17 mouse cellular contexts compared by ENCODE assay signal in the genomic region with DNA sequence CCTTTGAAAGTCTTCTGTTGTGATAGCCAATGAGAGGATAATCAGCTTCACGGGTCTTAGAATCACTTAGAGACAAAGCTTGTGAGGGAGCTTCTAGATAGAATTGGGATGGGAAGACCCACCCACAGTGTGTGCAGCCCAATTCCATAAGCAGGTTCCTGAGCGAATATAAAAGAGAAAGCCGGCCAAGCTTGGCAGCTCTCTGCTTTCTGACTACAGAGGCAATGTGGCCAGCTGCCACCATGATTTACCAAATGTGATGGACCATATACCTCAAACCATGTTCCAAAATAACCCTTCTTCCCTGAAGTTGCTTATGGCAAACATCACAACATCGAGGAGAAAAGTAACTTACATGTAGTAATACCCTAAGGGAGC.
DNase-seq lines count a peak whose midpoint lies in the region; ATAC-seq and TF ChIP-seq lines count a peak whose summit lies in the region.
"Had no signal": no experiment of that assay in that cellular context is flagged by ENCODE, and none has a peak within 500 bp of the region (broad histone marks: within the 10 kb centered on the region; RNA-seq: fewer than 3 reads in every experiment).

No protein-coding gene starts in this region.

- no peak for ATAC-seq in hindbrain, embryonic 13.5 days (ENCODE audit: low FRiP score)
- no peak for ATAC-seq in midbrain, embryonic 12.5 days (ENCODE audit: low FRiP score, low read depth)
- no peak for ATAC-seq in midbrain, embryonic 14.5 days (ENCODE audit: low FRiP score, low TSS enrichment)

- TF ChIP-seq POLR2A in brain, embryonic 14.5 days (IDR thresholded peaks at IDR 0.05; ENCODE audit: borderline replicate concordance, extremely low read depth, insufficient read depth, insufficient read length, poor library complexity, severe bottlenecking) = no peak

- DNase-seq in hindbrain, embryonic 10.5 days (ENCODE audit: low spot score) = no peak
- no peak for DNase-seq in midbrain, embryonic 14.5 days
- DNase-seq in brain, embryonic 14.5 days (ENCODE audit: low read depth) = peak; percentile 35
- peak; percentile 45 for DNase-seq in cerebellum, adult 8-10 months
- no peak for DNase-seq in heart, postnatal 4 days
- no peak for DNase-seq in heart, embryonic 10.5 days (ENCODE audit: low spot score)
- DNase-seq: adrenal gland, postnatal 14 days; heart, postnatal 10 days; kidney, adult 11 months; lung, adult 18-20 months; spleen, adult 18-20 months; thymus, postnatal 25 days had no signal

- H3K4me2 ChIP-seq in hindbrain, embryonic 13.5 days = no peak overlapping the region
- H3K4me2 ChIP-seq in midbrain, embryonic 12.5 days (replicated peaks) = no peak overlapping the region
- no peak overlapping the region for H3K4me2 ChIP-seq in midbrain, embryonic 14.5 days (ENCODE audit: low read length)

- peak overlapping the region; percentile 80 for H3K27ac ChIP-seq in hindbrain, embryonic 10.5 days
- no peak overlapping the region for H3K27ac ChIP-seq in hindbrain, embryonic 13.5 days
- H3K27ac ChIP-seq in midbrain, embryonic 12.5 days (replicated peaks) = peak overlapping the region; percentile 68; the same call in 1 of the 2 replicates
- no peak overlapping the region for H3K27ac ChIP-seq in midbrain, embryonic 14.5 days (replicated peaks; ENCODE audit: low read depth, low read length)
- H3K27ac ChIP-seq in heart, embryonic 10.5 days = no peak overlapping the region
- H3K27ac ChIP-seq: limb, embryonic 10.5 days had no signal

- peaks cover 30% of the 10 kb centered on the region for H3K4me1 ChIP-seq in hindbrain, embryonic 10.5 days (replicated peaks)
- H3K4me1 ChIP-seq in hindbrain, embryonic 13.5 days (replicated peaks) = peaks cover 23% of the 10 kb centered on the region
- peaks cover 25% of the 10 kb centered on the region for H3K4me1 ChIP-seq in midbrain, embryonic 12.5 days
- peaks cover 21% of the 10 kb centered on the region for H3K4me1 ChIP-seq in midbrain, embryonic 14.5 days (ENCODE audit: control insufficient read depth, insufficient read depth, low read length)
- peaks cover 18% of the 10 kb centered on the region for H3K4me1 ChIP-seq in heart, embryonic 10.5 days

- H3K9me3 ChIP-seq in hindbrain, embryonic 10.5 days = no peaks in the 10 kb centered on the region
- no peaks in the 10 kb centered on the region for H3K9me3 ChIP-seq in hindbrain, embryonic 13.5 days
- H3K9me3 ChIP-seq in midbrain, embryonic 12.5 days = no peaks in the 10 kb centered on the region
- H3K9me3 ChIP-seq in midbrain, embryonic 14.5 days (ENCODE audit: control insufficient read depth, low read length) = no peaks in the 10 kb centered on the region
- H3K9me3 ChIP-seq in heart, embryonic 10.5 days = no peaks in the 10 kb centered on the region
- H3K9me3 ChIP-seq: hindbrain, embryonic 15.5 days; limb, embryonic 10.5 days had no signal

- TF ChIP-seq CTCF in brain, embryonic 14.5 days (IDR thresholded peaks at IDR 0.05; ENCODE audit: borderline replicate concordance, extremely low read depth, insufficient read depth, insufficient read length) = no peak

- 70% methylated on average over 4 of the region's 4 CpGs for WGBS in hindbrain, embryonic 10.5 days
- 61% methylated on average over 4 of the region's 4 CpGs for WGBS in hindbrain, embryonic 13.5 days
- WGBS in midbrain, embryonic 12.5 days = 68% methylated on average over 4 of the region's 4 CpGs
- 50% methylated on average over 4 of the region's 4 CpGs for WGBS in midbrain, embryonic 14.5 days
- 79% methylated on average over 4 of the region's 4 CpGs for WGBS in heart, embryonic 10.5 days

- H3K4me3 ChIP-seq in hindbrain, embryonic 10.5 days = no peak overlapping the region
- H3K4me3 ChIP-seq in hindbrain, embryonic 13.5 days = no peak overlapping the region
- H3K4me3 ChIP-seq in midbrain, embryonic 12.5 days = no peak overlapping the region
- H3K4me3 ChIP-seq in midbrain, embryonic 14.5 days (replicated peaks; ENCODE audit: low read depth, low read length) = no peak overlapping the region
- H3K4me3 ChIP-seq in heart, embryonic 10.5 days = no peak overlapping the region
- H3K4me3 ChIP-seq: hindbrain, embryonic 15.5 days; limb, embryonic 10.5 days; myocyte had no signal

- no peak overlapping the region for H3K9ac ChIP-seq in hindbrain, embryonic 13.5 days
- H3K9ac ChIP-seq in midbrain, embryonic 12.5 days (replicated peaks) = no peak overlapping the region
- no peak overlapping the region for H3K9ac ChIP-seq in midbrain, embryonic 14.5 days (replicated peaks; ENCODE audit: low read length)
- H3K9ac ChIP-seq: hindbrain, embryonic 15.5 days had no signal

- no peaks in the 10 kb centered on the region; the same call in 1 of the 2 replicates for H3K27me3 ChIP-seq in hindbrain, embryonic 10.5 days (ENCODE audit: insufficient read depth, poor library complexity, severe bottlenecking)
- no peaks in the 10 kb centered on the region for H3K27me3 ChIP-seq in hindbrain, embryonic 13.5 days
- H3K27me3 ChIP-seq in midbrain, embryonic 12.5 days = no peaks in the 10 kb centered on the region
- no peaks in the 10 kb centered on the region for H3K27me3 ChIP-seq in midbrain, embryonic 14.5 days (ENCODE audit: control insufficient read depth, insufficient read depth, low read length)
- H3K27me3 ChIP-seq in heart, embryonic 10.5 days (ENCODE audit: insufficient read depth, poor library complexity, severe bottlenecking) = no peaks in the 10 kb centered on the region
- H3K27me3 ChIP-seq: hindbrain, embryonic 15.5 days had no signal

- no peaks in the 10 kb centered on the region for H3K36me3 ChIP-seq in hindbrain, embryonic 10.5 days
- H3K36me3 ChIP-seq in hindbrain, embryonic 13.5 days = no peaks in the 10 kb centered on the region
- no peaks in the 10 kb centered on the region for H3K36me3 ChIP-seq in midbrain, embryonic 12.5 days
- no peaks in the 10 kb centered on the region for H3K36me3 ChIP-seq in midbrain, embryonic 14.5 days (ENCODE audit: control insufficient read depth, insufficient read depth, low read length)
- H3K36me3 ChIP-seq in heart, embryonic 10.5 days = no peaks in the 10 kb centered on the region
- H3K36me3 ChIP-seq: hindbrain, embryonic 15.5 days; limb, embryonic 10.5 days had no signal

Comparison
In these comparisons a context has a peak if more than half of its experiments do, and no peak if none do; other contexts are left out.
1. H3K27ac ChIP-seq: peak in hindbrain, embryonic 10.5 days (single experiment) and midbrain, embryonic 12.5 days (single experiment); none in hindbrain, embryonic 13.5 days (single experiment), midbrain, embryonic 14.5 days (single experiment) and heart, embryonic 10.5 days (single experiment).
2. DNase-seq: peak in brain, embryonic 14.5 days (single experiment) and cerebellum, adult 8-10 months (single experiment); none in hindbrain, embryonic 10.5 days (single experiment), midbrain, embryonic 14.5 days (single experiment), heart, postnatal 4 days (single experiment) and heart, embryonic 10.5 days (single experiment).